8 mouse cellular contexts compared by ENCODE assay signal in genomic region chr6:124930754-124931524, GRCm38 (mm10). TPM values are rescaled to one million over a fixed set of nuclear protein-coding genes. Genes with fewer than 3 reads are reported as not detected.
DNase-seq lines count a peak whose midpoint lies in the region; ATAC-seq lines count a peak whose summit lies in the region.

Mlf2 (plus strand) TSS chr6:124931386.

- H3K27ac ChIP-seq in hindbrain, embryonic 16.5 days (ENCODE audit: low read depth, low read length), result peak within 1 kb of the TSS; percentile 98
- peak within 1 kb of the TSS; percentile 55 for H3K27ac ChIP-seq in macrophage

- ATAC-seq in hindbrain, embryonic 16.5 days, result peak; percentile 96

- peak within 1 kb of the TSS; percentile 97 for H3K4me3 ChIP-seq in hindbrain, embryonic 16.5 days (ENCODE audit: low read length)
- peak within 1 kb of the TSS; percentile 70 for H3K4me3 ChIP-seq in macrophage (ENCODE audit: inconsistent target)

- peak; percentile 97 for DNase-seq in T-cell, adult 2 months (ENCODE audit: low spot score)
- DNase-seq in cerebellum, postnatal 36 days, result peak; percentile 100
- DNase-seq in gastrocnemius, adult 18-20 months (ENCODE audit: low spot score), result peak; percentile 99
- peak; percentile 100 for DNase-seq in left cerebral cortex, adult 18-20 months (ENCODE audit: low spot score in 2 of 2)
- DNase-seq in right cerebral cortex, adult 18-20 months, result peak; percentile 99
- DNase-seq in urinary bladder, postnatal 10 days (ENCODE audit: low spot score), result peak; percentile 99

- WGBS in hindbrain, embryonic 16.5 days, result under 1% methylated on average over 53 of the region's 64 CpGs
- WGBS in macrophage (ENCODE audit: missing documents), result under 1% methylated on average over 53 of the region's 64 CpGs

- peaks cover 22% of the 10 kb centered on the region for H3K36me3 ChIP-seq in hindbrain, embryonic 16.5 days (ENCODE audit: control insufficient read depth, insufficient read depth, low read length)
- peaks cover 24% of the 10 kb centered on the region for H3K36me3 ChIP-seq in macrophage (ENCODE audit: inconsistent target)

- peaks cover 17% of the 10 kb centered on the region for H3K79me2 ChIP-seq in macrophage (ENCODE audit: inconsistent target)

- H3K27me3 ChIP-seq in hindbrain, embryonic 16.5 days (replicated peaks; ENCODE audit: control insufficient read depth, insufficient read depth, low read length), result no peaks in the 10 kb centered on the region

- peak within 1 kb of the TSS; percentile 69 for H3K4me2 ChIP-seq in hindbrain, embryonic 16.5 days (ENCODE audit: low read length)

- peak within 1 kb of the TSS; percentile 99 for H3K9ac ChIP-seq in hindbrain, embryonic 16.5 days (ENCODE audit: low read depth, low read length)

- H3K4me1 ChIP-seq in hindbrain, embryonic 16.5 days (ENCODE audit: control insufficient read depth, insufficient read depth, low read depth, low read length), result peaks cover 18% of the 10 kb centered on the region

- H3K9me3 ChIP-seq in hindbrain, embryonic 16.5 days (ENCODE audit: control insufficient read depth, low read length), result no peaks in the 10 kb centered on the region

RNA-seq across cellular contexts. Expression of gene Mlf2, which starts in this region (rescaled TPM):
- 100 to 1,000 TPM; 196 to 205 TPM for total RNA-seq in gastrocnemius, adult 18-20 months (2021)
- polyA plus RNA-seq in hindbrain, embryonic 16.5 days (2015; fragmentation: Nextera tagmentation; extraction: Ambion mirVana), result 574 and 587 TPM in 2 replicates
- total RNA-seq in left cerebral cortex, adult 18-20 months (2021), result 100 to 1,000 TPM; 626 to 639 TPM
- total RNA-seq in macrophage (2018; cell fraction: chromatin; rRNA removed), result 100 to 1,000 TPM in 3 of 26 experiments, 10 to 100 TPM in 23; 17.4 to 116 (median 64.8) TPM
- 100 to 1,000 TPM; 202 to 285 (median 260) TPM for total RNA-seq in macrophage (2018; cell fraction: cytosol; rRNA removed)
- total RNA-seq in macrophage (2018; cell fraction: nucleus; rRNA removed), result 100 to 1,000 TPM in 15 of 26 experiments, 10 to 100 TPM in 11; 48.2 to 153 (median 112) TPM
- 179 to 203 TPM (median 199 TPM) in 3 replicates for polyA plus RNA-seq in macrophage (2018)

Comparison
In these comparisons a context has a peak if more than half of its experiments do, and no peak if none do; other contexts are left out.
1. Peak in every context shown above with its lines: DNase-seq, ATAC-seq, H3K4me3 ChIP-seq and H3K27ac ChIP-seq.